Mouse (Mus musculus) erythroblast, embryonic 14.5 days (primary cell): ENCODE results near the gene Timp2.

Source experiments
- GATA1 ChIP-seq: IDR thresholded peaks from 2 replicates; pipeline ENCODE4 v1.6.1; 2012; ENCODE audit warnings: low read length, inconsistent platforms, mixed read lengths
- TAL1 ChIP-seq: IDR thresholded peaks from 3 replicates; pipeline ENCODE4 v1.6.1; 2012; ENCODE audit warnings: low read length, inconsistent platforms, mixed read lengths

- no peak for TF ChIP-seq TAL1
- no peak for TF ChIP-seq GATA1
Measured at GRCm38 (mm10) chr11:118375461-118375860, 19.9 kb upstream of the Timp2 start.
